Mouse (Mus musculus) mouse embryonic stem cell (cell line): ENCODE results near the gene Gm49405.

ENCODE experiments used
- in situ Hi-C, 2 experiments: fragments of 300-500 bp; cut with MboI; formaldehyde crosslinking; loops; 1 replicate in 1 of 2; 3 replicates in 1 of 2; pipeline ENCODE4 v1.14.3; 2019 to 2020; ENCODE audit warnings: low sequenced_read_pairs in 2 of 2, low pct_unique_long_range_greater_than_20kb in 1 of 2, mixed read lengths in 1 of 2; ENCODE audit not compliant: unreplicated experiment in 1 of 2

Gm49405 gene

DNA sequence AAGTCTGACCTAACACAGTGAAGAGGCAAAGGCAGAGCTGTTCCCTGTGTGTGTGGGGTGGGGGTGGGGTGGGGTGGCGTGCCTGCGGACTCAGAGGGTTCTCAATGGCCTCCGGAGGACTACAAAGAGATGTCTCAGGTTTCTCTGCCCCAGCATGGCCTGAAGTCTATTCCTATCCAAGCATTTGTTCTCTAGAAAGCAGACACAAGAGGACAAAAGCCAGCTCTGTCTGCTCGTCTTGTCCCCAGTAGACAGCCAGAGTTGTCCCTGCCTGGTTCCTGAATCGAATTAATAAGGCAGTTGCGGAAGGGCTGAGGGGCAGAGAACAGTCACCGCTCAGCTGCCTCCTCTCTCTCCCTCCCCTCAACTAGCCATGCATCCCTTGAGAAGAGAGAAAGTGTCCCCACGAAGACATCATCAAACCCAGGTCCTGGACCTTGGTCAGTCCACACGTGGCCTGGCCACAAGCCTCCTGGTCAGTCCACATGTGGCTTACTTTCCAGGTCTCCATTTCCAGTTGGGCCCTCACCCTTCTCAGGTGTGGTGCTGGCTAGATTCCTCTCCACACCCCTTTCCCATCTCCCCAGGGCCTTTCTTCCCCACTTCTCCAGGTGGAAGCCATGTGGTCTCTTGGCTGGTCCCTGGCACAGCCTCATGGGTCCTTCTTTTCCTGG, 16.8 kb upstream of the Gm49405 start:
- in situ Hi-C loops, result no loop called here

DNA sequence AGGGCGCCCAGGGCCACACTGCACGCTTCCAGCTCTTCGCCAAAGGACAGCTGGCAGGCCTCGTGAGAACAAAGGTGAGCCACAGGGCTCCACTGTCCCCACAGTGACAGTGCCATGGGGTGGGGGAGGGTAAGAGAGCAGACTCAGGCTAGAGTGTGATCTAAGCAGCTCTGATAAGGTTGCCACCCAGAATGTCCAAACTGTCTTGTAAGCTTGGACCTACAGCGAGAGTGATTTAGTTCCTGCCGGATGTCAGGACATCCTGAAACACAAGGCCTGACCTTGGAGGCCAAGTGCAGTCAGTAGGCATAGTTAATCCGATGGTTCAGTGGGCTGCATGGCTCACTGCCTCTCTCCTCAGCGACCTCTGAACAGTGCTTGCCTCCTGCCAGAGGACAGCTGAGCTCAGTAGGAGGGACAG, 15.2 kb upstream of the Gm49405 start:
- in situ Hi-C loops, result no loop called here

DNA sequence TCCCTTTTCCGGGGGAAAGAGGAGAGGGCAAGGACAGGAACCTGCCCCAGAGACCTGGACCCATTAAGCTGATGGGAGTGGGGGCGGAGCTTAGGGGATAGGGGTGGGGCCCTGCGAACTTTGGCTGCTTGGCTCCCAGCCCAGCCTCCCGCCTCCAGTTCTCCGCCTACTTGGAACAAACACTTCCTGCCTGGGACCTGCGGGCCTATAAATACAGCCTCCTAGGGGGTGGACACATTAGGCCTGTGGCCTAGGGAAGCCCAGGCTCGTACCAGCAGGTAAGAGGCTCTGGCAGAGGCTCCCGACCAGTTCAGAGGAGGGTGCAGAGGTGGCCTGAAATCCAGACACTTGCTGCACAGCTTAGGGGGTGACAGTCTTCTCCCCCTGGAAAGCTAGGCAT, 14.1 kb upstream of the Gm49405 start, which contains the start of gene Acy3:
Gene Acy3 (plus strand): TSS at position 237 of the 400 bp plus-strand sequence.
- in situ Hi-C loops, result no loop called here

DNA sequence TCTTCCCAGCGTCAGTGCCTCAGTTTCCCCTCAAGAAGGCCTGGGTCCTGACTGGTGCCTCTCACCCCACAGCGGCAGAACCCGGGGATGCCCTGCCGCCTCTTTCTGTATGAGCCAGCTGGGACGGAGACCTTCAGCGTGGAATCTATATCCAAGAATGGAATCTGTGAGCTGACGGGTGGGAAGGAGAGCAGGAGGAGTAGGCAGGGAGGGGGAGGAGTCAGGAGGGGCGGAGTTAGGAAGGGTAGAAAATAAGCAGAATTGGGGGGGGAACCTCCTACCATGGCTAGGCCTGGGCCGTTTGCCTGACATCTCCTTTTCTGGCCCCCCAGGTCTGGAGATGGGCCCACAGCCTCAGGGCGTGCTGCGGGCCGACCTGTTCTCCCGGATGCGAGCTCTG, 12.4 kb upstream of the Gm49405 start:
- in situ Hi-C loops, result no loop called here

DNA sequence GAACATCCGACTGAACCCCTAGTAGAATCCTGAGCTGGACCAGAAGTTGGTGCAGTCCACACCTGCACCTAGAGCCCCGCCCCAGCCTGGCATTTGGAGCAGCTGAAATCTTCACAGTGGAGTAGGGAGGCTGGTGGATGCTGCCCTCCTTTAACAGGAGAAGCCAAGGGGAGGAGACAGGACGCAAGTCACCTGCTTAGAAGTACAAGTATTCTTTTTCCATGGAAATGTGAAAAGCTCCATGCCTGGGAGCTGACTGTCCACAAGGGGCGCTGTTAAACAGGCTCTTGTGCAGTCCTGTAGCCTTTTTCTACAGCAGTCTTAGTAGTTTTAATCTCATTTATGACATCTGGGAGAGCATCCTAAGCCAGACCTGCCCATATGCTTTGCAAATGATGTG, 11.7 kb upstream of the Gm49405 start:
- in situ Hi-C loops, result no loop called here

DNA sequence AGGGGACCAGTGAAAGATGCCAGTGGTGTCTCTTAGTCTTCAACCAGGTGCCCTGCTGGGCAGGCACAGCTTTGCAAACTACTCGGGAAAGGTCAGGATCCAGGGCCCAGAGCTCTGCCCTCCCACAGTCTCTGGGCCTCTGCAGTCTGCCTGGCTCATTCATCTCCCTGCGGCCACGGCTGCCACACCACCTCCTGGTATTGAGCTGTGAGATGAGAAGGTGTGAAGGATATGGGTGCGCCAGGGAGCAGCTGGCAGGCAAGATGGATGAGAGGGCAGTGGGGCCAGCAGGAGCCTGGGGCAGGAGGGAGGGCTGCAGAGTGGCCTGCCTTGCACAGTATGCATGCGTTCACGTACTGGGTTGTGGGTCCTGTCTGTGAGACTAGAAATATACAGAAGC, 9.6 kb upstream of the Gm49405 start:
- in situ Hi-C loops, result no loop called here

DNA sequence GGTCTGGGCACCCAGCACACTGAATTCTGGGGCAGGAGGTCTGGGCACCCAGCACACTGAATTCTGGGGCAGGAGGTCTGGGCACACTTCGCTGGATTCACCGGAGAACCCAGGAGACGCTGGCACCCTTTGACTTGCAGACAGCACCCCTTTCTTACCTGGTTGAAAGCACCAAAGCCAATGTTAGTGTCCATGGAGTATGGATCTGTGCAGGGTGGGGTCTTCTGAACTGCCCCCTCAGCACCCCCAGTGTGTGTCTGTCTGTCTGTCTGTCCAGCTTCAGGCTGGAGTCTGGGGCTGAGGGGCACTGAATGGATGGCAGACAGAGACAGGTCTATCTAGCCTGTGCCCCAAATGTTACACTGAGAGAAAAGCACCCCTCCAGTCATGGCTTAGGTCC, 8.9 kb upstream of the Gm49405 start:
- in situ Hi-C loops, result no loop called here

DNA sequence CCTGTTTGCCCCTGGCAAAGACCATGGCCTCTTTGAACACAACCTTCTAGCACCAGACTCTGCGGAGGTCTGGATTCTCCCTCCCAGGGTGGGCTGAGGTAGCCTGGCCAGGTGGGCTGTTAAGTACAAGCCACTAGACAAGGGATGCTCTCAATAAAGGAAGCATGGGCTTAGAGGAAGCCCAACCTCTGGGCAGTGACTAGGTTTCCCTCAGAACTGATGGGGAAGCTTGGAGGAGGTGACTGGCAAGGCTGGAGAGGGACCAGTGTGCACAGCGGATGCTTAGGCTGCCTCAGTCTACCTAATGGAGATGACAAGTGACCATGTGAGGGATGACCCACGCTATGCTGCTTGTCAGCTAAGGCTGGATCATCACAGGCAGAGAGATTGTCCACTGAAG, 8.5 kb upstream of the Gm49405 start:
- in situ Hi-C loops, result no loop called here

DNA sequence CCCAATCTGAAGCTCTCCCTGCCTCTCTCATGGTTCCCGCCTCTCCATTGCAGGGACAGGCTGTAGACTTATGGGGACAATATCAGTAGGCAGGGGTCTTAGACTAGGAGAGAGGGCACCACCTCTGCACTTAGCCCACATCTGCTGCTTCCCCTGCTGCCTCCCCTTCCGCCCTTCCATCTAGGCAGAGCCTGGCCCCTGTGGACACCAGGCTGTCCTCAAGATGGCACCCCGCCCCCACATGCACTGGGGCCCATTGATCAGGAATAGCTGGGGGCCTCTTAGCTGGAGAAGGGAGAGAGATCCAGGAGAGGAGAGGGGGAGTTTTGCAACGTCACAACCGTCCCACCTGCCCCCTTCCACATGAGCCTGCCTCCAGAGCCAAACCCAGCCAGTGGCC, 8.0 kb upstream of the Gm49405 start, which contains the start of gene Tbx10:
Gene Tbx10 (plus strand): TSS at position 337 of the 400 bp plus-strand sequence.
- in situ Hi-C loops, result no loop called here

DNA sequence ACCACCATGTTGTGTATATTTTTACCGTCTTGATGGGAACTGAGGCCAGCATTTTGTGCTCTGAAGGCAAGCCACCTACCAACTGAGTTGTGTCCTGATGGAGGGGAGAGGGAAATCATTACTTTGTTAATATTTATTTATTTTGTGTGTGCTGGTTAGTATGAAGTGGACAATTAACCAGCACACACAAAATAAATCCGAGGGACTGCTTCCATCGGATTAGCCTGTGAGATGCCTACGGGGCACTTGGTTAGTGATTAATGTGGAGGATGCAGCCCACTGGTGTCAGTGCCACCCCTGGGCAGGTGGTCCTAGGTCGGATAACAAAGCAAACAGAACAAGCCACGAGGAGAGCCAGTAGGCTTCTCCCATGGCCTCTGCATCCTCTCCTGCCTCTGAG, 5.5 kb upstream of the Gm49405 start:
- in situ Hi-C loops, result no loop called here

DNA sequence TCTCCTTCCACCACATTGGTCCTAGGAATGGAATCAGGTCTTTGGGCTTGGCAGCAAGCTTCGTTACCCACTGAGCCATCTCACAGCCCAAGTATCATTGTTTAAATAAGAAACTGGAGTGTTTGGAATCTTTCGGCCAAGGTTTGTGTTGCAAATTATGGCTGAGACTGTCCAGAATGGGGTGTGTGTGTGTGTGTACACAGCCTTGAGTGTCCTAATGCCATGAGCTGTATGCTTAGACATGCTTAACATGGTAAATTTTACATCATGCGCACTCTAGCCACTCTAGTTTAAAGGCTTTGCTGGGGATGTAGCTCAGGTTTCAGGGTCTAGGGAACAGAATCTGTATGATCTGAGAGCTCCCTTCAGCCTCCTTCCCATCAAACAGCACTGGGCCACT, 4.9 kb upstream of the Gm49405 start:
- in situ Hi-C loops, result no loop called here

DNA sequence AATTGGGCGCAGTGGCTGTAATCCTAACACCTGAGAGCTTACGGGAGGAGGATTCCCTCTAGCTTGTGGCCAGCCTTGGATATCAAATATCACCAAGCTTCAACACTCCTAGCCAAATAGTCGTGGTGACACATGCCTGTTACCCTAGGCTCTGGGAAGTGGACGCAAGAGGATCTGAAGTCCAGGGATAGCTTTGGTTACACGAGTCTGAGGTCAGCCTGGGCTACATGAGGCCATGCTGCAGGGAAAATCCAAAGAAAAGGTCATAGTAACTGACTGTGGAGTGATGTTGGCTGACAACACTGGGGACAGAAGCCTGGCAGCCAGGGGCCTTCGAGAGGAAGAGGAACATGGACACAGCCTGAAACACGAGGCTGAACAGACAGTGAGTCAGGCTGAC, 4.3 kb upstream of the Gm49405 start:
- in situ Hi-C loops, result no loop called here

DNA sequence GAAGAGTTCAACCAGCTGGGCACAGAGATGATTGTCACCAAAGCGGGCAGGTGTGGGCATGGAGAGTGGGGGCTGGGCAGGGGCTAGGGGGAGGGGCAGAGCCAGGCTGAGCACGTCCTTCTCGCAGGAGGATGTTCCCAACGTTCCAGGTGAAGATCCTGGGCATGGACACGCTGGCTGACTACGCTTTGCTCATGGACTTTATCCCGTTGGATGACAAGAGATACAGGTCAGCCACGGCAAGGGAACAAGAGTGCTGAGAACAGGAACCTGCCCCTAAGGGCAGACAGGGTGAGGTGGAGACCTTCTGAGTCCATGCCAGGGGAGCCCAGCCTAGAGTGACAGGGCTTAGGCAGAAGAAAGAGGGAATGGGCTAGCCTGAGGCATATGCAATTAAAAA, 3.7 kb upstream of the Gm49405 start:
- in situ Hi-C loops, result no loop called here

DNA sequence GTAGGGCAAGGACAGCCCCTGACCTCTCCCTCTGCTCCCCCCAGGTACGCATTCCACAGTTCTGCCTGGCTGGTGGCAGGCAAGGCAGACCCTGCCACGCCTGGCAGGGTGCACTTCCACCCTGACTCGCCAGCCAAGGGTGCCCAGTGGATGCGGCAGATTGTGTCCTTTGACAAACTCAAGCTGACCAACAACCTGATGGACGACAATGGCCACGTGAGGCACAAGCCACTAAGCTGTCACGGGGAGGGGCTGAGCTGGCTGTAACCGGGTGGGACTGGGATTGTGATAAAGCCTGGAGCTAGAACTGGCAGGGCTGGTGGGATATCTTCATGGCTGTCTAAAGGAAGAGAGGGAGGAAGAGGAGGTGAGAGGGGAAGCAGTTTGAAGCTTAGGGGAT, 3.2 kb upstream of the Gm49405 start:
- in situ Hi-C loops, result no loop called here

DNA sequence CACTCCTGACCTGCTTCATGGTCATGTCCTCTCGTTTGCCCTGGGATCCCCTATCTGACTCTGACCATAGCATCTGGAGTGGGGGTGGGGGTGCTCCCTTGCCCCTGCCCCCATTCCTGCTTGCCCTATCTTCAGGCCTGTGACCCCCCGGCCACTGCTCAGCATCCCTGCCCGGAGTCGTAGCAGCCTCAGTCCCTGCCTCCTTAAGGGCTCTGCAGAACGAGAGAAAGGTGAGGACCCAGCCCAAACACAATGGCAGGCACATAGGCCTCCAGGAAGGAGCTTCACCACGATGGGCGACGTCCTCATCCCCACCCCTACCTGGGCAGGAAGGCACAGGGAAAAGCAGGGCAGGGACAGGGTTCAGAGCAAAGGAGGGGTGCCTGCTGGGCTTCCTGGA, 2.1 kb upstream of the Gm49405 start:
- in situ Hi-C loops, result no loop called here

DNA sequence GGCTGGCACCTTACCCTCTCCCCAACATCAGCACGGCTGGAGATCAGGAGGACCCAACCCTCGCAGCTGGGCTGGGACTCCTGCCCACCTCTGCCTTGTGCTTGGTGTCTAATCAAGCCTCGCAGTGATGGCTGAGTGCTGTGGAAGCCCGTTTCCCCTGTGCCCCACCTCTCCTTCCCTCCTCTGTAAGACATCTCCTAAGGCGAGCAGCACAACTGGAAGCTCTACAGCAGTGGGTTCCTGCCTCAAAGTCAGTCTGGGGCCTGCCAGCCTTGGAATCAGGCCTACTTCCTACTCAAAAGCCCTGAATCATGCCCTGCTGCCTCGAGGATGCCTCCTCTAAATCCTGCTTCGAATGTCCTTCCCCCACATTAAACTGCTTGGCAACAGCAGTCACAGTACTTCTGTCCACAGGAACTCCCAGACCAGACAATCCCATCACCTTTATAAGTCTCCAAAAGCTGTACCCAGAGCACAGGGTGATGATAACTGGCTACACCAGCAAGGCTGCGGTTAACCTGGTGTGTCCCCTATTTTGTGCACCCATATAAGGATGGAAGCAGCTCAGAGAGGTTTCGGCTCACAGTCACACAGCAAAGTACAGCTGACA, 1.2 kb upstream of the Gm49405 start:
- in situ Hi-C loops, result no loop called here

DNA sequence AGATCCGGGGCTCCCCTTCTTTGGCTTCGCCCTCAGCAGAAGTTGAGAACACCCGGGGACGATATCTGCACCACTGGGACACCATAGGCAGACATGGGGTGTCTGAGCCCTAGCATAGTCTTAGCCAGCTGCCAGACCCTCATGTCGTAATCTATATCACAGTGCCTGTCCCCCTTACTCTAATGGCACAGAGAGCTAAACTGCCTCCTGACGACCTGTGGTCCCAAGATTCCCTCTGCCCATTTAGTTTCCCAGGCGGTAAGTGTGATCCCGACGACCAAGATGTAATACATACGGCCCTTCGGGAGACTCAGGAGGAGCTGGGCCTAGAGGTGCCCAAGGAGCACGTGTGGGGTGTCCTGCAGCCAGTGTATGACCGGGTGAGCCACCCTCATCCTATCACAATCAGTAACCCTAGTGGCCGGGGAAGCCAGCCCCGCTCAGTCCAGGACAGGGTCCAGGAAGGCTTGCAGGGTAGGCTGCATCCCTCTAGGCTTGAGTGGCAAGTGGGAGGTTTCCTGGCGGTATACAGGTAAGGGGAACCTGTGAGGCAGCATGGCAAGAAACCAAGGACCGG, 611 bp downstream of the Gm49405 start:
- in situ Hi-C loops, result no loop called here

DNA sequence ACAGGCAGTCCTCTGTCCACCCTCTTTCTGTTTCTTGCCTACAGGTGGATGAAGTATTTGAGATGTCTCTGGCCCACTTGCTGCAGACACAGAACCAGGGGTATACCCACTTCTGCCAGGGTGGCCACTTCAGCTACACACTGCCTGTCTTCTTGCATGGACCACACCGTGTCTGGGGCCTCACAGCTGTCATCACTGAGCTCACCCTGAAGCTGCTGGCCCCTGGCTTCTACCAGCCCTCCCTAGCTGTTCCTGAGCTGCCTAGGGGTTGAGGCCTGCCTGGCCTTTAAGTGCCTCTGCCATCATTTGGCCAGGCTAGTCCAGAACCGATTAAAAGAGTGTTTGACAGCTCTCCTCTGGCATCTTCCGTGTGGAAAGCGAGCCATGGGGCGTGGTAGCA, 1.3 kb downstream of the Gm49405 start:
- in situ Hi-C loops, result no loop called here

DNA sequence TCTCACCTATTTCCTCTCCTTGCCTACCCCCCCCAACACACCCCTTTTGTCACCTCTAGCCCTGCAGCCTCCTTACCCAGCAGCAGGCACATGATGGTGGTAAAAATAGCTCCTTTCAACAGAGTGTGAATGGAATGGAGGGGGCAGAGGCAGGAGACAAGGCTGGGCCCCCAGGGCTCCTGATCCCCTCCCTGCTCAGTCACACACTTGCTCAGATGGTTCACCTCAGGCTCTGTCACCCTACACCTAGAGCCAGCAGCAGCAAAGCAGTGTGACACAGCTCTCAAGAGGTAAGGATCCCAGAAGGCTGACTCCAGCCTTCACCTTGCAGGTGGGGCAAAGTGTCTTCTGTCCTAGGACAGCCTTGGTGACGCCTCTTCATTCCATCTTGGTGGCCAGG, 2.7 kb downstream of the Gm49405 start, which contains the start of gene Doc2g:
Gene Doc2g (plus strand): TSS at position 202 of the 400 bp plus-strand sequence.
- in situ Hi-C loops, result no loop called here

DNA sequence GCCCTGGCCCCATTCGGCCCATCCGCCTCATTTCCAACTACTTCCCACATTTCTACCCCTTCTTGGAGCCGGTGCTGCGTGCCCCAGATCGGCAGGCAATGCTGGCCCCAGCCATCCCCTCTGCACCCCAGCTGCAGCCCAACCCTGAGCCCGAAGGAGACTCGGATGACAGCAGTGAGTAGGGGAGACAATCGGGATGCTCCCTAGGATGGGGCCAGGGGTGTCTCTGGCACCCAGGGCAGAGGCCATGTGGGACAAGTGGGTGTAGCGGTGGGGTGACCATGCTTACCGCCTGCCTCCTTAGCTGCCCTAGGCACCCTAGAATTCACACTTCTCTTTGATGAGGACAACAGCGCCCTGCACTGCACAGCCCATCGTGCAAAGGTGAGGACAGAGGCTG, 3.2 kb downstream of the Gm49405 start:
- in situ Hi-C loops, result no loop called here
